Mouse (Mus musculus) adrenal gland, postnatal 4 days (tissue): ENCODE measurements around the gene Abhd11. TPM values are rescaled to one million over a fixed set of nuclear protein-coding genes. Genes with fewer than 3 reads are reported as not detected.
"Not testable (repeated sequence)": the region's sequence is repeated elsewhere in the genome, so short reads cannot be mapped to it uniquely, and the experiment has no call there.

Experiments
- DNase-seq, 2 experiments: peaks; one replicate each; pipeline ENCODE4 v3.0.0; 2021 to 2022; ENCODE audit warnings: low spot score in 2 of 2, mixed read lengths in 2 of 2
- total RNA-seq, 2 experiments: library from RNA; stranded (reverse); gene quantifications; 2 replicates each; pipeline ENCODE4 v1.2.3; 2021

The Abhd11 gene
- total RNA-seq, 2 experiments from 2014 or later, result 54.9 to 55.5 TPM

DNA sequence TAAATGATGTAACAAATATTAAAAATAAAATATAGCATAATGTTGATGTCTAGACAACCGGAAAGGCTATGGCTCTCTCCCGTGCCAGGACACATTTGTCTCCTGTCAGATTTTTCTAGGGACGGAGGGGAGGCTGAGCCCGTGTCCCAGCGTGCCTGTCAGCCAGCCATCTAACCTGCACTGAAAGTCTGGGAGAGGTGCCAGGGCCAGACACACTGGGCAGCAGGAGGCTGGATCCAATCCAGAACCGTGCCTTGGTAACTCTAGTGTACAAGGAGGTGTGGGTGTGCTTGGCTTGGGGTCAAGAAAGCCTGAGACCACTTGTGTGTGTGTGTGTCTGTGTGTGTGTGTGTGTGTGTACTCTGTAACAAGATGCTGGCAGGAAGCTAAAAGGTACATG is 12.9 kb downstream of the Abhd11 start:
- peak in 1 of 2 experiments; percentile 50 for DNase-seq

DNA sequence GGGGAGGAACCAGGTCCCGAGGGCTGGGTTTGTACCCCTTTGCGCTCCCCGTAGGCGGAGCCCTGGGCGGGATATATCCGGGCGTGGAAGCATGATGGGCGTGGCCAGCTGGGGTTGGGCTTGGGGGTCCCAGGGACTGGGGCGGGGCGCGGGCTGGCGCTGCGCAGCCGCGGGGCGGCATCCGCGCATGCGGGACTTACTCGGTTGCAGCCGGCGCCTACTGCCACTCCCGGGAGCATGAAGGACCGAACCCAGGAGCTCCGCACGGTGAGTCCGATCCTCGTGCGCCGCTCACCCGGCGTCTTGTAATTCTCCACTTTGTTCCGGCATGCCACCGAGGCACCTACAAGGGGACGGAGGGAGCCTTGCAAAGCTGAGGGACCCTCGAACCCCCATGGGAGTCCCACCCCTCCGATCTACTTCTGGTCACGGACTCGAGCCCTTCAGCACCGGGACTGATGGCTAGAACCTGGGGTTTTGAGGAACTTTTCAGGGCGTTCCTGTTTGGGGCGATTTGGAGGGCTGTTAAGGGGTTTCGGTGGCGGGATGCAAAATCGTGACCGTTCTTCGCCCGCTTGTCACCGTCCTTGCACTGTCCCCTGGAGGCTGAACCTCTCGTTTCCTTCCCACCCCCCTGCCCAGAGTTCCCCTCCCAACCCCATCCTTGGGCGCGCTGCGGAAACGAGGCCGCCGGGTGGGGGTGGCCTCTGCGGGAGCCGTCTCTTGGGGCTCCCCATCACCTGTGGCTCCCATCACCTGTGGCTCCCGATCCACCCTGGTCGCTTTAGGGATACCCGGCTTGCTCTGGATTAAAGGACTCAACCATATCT is 14.6 kb downstream of the Abhd11 start, which contains the start of gene Stx1a:
Gene Stx1a (plus strand): TSS at position 139 of the 830 bp plus-strand sequence.
- DNase-seq, result peak; percentile 59 to 71

DNA sequence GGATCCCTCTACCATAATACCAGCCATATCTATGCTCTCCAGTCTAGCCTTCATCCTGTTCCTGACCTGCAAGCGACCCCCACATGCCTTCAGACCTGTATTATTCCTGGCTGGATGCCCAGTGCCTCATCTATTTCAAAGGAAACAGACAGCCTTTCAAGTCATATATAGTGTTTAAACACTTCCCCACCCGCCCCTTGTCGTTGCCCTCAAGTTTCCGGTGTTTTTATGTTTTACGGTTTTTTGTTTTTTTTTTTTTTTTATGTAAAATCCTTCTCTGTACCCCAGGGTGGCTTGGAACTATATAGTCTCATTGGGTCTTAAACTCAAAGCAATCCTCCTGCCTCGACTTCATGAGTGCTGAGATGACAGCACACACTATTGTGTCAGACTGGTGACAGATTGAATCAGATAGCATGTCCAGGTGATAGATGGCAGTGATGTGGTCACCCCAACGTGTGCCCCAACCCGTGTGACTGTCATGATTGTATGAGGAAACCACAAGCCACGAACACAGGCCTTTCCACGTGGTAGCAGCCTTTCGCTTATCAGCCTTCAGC is 15.8 kb downstream of the Abhd11 start:
- DNase-seq, result no peak

DNA sequence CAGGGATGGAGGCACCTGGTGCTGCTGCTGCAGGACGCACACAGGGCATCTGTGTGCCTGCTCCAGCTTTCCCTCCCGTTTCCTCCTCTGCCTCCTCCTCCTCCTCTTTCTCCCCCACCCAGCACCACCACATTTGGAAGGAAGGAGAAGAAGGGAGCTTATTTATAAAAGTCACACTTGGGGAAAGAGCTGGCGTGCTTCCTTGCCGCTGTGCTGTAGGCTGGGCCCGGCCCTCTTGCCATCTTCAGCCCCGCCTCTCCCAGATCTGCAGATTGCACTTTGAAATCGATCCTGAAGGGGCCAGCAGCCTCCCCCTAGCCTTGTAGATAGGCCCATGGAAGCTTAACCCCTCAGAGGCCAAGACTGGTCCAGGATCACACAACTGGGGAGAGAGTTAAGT is 16.9 kb downstream of the Abhd11 start:
- no peak for DNase-seq

DNA sequence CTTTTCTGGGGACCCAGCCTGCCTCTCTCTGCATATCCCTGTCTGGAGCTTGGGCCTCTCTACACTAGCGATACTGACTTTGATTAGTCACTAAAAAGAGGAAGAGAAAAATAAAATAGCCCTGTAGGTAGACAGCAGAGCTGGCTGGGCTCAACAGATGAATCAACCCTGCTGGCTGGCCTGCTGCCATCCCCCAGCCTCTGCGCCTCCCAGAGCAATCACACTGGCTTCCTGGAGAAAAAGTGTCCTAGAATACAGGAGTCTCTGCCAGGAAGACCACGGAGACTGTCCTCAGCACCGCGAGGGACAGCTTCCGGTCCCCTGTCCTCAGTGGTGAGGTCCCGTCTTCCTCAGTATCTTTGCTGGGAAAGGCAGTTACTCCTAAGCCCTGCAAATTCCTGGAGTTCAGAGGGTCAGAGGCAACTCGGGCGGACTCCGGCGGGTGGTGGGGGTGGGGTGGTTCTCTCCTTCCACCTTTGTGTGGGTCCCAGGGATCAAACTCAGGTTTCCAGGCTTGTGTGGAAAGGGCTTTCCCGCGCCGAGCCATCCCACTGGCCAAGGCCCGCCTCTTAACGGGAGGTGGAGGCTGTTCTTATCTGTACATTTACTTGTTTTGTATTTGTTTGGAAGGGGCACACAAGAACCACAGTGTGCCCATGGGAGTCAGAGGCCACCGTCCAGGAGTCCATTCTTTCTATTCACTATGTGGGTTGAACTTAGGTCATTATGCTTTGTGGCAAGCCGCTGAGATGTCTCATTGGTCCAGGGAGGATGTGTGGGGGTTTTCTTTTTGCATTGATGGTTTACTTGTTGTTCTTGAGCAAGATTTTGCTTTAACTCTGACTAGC is 20.3 kb downstream of the Abhd11 start:
- DNase-seq, result peak in 1 of 2 experiments; percentile 49

GRCm38 (mm10) chr5:135032581-135032980 is 23.6 kb downstream of the Abhd11 start:
- DNase-seq, result no peak

GRCm38 (mm10) chr5:135034593-135034992 is 25.6 kb downstream of the Abhd11 start:
- no peak for DNase-seq

DNA sequence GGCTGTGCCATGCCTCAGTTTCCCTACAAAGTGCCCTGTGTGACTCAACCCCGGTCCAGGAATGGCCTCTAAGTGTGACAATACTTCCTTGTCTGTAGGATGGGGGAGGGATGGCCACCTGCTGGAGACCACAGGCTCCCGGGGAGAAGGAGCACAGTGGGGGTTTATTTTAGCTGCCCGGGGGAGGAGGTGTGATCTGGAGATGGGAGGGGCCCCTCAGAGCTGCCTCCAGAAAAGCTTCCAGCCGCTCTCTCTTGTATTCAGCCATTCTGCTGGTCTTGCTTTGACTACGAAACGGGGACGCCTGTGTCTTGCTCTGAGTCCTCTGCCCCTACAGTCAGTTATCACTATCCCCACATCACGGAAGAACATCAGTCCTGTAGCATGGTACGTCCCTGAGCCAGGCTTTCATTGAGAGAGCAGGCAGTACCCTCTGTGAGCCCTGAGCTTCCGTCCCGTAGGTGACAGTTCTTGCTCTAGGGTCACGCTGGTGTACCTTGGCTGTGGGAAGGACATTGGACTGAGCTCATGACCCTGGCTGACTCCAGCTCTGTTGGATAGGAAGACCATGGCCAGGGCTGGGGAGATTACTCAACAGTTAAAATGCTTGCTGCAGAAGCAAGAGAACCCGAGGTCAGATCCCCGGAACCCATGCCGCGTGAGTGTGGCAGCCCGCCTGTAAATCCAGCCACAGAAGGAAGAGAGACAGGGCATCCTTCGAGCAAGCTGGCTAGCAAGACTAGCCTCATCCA is 26.8 kb downstream of the Abhd11 start:
- no peak for DNase-seq

DNA sequence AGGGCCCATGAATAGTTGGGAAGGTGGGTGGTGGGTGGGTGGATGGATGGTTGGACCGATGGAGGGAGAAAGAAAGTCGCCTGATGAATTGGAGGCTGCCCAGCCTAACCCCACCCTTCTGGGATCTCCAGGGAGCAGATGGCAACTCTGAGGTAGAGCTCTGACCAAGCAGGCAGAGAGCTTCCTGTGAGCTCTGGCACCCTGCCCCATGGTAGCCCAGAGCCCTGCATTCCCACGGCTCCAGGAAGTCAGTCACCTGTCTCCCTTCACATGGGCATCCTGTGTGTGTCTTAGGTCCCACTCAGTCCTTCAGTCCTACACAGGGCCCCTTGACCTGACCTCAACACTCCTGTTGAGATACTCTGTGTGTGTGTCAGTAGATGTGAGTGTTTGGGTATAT is 29.0 kb downstream of the Abhd11 start:
- DNase-seq, result no peak

DNA sequence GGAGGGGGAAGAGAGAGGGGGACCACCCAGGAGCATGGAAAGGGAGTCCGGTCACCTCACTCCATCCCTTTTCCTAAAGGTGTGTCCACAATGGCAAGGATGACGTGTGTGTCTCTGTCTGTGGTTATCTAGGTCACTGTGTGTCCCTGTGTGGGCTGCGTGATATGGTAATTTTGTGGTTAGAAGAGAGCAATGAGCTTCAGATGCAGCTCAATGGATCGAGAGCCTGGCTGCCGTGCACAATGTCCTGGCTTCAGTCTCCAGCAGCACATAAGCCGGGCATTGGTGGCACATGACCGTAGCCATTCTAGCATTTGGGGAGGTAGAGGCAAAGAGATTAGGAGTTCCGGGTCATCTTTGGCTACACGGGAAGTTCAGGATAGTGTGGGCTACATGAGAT is 30.6 kb downstream of the Abhd11 start:
- no peak for DNase-seq

DNA sequence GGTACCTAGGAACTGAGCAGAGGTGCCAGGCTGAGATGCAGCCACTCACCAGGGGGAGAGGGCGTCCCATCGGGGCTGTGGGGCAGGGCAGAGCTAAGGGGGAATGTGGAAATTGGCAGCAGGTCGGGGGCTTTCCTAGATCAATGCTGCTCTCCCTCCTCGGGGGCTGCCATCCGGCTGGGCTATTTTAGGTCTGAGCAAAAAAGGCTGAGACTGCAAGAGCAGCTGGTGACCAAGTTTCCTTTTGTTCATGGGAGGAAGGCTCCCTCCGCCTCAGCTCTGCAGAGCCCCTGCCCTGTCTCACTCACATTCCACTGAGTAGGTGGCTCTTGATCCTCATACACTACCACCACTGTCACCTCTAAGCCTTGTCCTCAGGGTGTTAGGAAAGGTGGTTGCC is 31.1 kb downstream of the Abhd11 start:
- no peak for DNase-seq

DNA sequence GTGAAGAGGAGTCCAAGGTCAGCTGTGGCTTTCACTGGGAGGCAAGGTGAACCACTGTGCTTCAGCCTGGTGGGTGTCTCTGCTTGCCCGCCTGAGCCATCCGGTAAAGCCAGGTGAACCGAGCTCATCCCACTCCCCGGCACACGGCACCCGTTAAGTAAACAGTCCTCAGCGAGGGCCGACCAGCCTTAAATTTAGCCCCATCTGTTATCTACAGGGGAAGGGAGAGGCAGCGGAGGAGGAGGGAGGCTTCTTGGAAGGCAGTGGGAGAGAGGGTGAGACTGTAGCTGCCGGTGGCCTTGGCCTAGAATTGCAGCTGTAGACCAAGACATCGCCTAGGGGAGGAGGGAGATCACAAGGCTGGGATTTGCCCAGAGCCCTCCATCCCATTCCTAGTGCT is 31.8 kb downstream of the Abhd11 start:
- DNase-seq, result no peak

DNA sequence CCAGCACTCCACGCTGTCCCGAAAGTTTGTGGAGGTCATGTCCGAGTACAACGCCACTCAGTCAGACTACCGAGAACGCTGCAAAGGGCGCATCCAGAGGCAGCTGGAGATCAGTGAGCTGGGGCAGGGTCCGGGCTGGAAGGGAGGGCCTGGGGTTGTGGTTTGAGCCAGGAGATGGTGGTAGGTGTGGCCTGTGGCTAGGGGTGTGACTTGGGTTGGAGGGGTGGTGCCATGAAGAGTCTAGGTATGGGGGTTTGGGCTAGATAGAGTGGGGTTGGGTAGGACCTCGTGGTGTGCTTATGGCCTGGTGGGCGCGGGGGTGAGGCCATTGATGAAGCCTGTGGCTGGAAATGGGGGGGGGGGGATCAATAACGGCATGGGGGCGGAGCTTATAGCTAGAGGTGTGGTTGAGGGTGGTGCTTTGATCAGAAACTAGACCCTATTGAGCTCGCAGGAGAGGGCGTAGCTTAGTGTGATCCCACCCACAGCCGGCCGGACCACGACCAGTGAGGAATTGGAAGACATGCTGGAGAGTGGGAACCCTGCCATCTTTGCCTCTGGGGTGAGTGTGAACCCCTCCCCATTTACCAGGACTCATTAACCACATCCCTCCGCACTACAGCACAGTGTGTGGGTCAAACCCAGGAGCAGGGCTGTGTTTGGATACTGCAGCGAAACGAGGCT is 33.3 kb downstream of the Abhd11 start:
- DNase-seq, result no peak

DNA sequence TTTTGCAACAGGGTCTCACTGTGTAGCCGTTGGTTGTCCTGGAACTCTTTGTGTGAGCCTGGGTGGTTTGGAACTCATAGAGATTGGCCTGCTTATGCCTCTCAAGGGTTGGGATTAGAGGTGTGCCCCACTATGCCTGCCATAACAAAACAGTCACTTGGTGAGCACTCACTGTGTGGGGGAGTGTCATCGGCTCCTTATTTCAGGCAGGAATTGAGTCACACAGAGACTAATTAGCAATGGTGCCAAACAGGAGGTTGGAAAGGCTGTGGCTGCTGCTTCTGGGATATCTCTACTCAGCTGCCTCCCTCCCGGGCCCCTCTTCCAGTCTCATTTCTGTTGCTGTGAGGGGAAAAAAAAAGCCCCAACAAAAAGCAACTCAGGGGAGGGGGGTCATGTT is 35.6 kb downstream of the Abhd11 start:
- no peak for DNase-seq

DNA sequence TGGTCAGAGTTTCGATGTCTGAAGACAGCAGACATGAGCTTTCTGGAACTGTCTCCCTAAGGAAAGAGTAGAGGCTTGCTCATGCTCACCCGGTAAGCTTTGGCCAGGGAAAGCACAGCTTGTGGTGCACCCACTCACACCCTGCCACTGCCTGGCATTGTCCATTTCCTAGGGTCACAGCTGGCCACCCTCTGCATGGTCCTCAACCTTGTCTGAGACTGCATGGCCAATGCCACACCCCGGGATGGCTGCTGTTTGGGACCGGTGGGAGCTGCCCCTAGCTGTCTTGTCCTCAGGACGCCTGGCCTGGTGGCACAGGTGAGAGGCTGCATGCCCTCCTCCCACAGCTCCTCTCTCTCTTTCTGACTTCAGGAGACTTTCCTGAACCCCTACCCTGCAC is 39.6 kb downstream of the Abhd11 start:
- DNase-seq, result no peak

- DNase-seq, result not testable (repeated sequence)
Measured at GRCm38 (mm10) chr5:135049268-135049667, 40.3 kb downstream of the Abhd11 start.

DNA sequence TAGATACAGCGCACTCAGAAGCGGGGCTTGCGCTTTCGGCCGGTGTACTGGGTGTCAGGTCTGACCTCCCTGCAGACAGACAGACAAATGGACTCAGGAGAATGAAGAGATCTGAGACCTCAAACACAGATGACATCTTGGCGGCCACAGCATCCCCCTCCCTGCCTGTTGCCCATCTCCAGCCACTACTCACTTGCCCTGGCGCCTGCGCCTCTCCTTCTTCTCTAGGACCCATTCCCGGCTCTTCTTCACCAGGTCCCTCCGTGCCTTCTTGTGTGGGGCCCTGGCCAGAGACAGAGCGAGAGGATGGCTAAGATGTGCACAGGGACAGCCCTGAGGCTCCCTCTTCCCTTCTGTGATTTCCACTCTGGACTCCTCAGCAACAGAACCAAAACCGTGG is 44.4 kb downstream of the Abhd11 start:
- DNase-seq, result no peak
